Mouse (Mus musculus) gastrocnemius, postnatal 36 days (tissue): ENCODE results near the gene Eif2ak4. TPM values are rescaled to one million over a fixed set of nuclear protein-coding genes. Genes with fewer than 3 reads are reported as not detected.

ENCODE experiments used
- DNase-seq, 2 experiments: peaks; one replicate each; pipeline ENCODE4 v3.0.0; 2022
- intact Hi-C: fragments of 180-260 bp; cut with DNase I; formaldehyde crosslinking; loops from one replicate; pipeline ENCODE4 v1.15.1; 2025
- total RNA-seq, 2 experiments: library from RNA; stranded (reverse); gene quantifications; 2 replicates each; pipeline ENCODE4 v1.2.3; 2021

The Eif2ak4 gene
- total RNA-seq, 2 experiments from 2014 or later: 3.9 to 4.2 TPM

- no peak for DNase-seq
- intact Hi-C loops: no loop called here
Observed at GRCm38 (mm10) chr2:118401834-118402727, 13.7 kb downstream of the Eif2ak4 start.

- no peak for DNase-seq
- intact Hi-C loops: no loop called here
Observed at GRCm38 (mm10) chr2:118404336-118404735, 15.9 kb downstream of the Eif2ak4 start.

- intact Hi-C loops: no loop called here
- no peak for DNase-seq
Observed at GRCm38 (mm10) chr2:118405568-118405967, 17.1 kb downstream of the Eif2ak4 start.

GRCm38 (mm10) chr2:118406811-118407210 lies 18.4 kb downstream of the Eif2ak4 start:
- intact Hi-C loops: no loop called here
- no peak for DNase-seq

GRCm38 (mm10) chr2:118408336-118408895 lies 20.0 kb downstream of the Eif2ak4 start:
- DNase-seq: no peak
- intact Hi-C loops: no loop called here

- intact Hi-C loops: no loop called here
- DNase-seq: no peak
Observed at GRCm38 (mm10) chr2:118412821-118413220, 24.4 kb downstream of the Eif2ak4 start.

GRCm38 (mm10) chr2:118415601-118416355 lies 27.4 kb downstream of the Eif2ak4 start:
- intact Hi-C loops: no loop called here
- no peak for DNase-seq

GRCm38 (mm10) chr2:118418076-118418475 lies 29.7 kb downstream of the Eif2ak4 start:
- no peak for DNase-seq
- intact Hi-C loops: no loop called here

- DNase-seq: no peak
- intact Hi-C loops: no loop called here
Observed at GRCm38 (mm10) chr2:118421951-118422350, 33.5 kb downstream of the Eif2ak4 start.

GRCm38 (mm10) chr2:118422385-118422784 lies 34.0 kb downstream of the Eif2ak4 start:
- intact Hi-C loops: no loop called here
- no peak for DNase-seq

- no peak for DNase-seq
- intact Hi-C loops: no loop called here
Observed at GRCm38 (mm10) chr2:118428296-118428695, 39.9 kb downstream of the Eif2ak4 start.

GRCm38 (mm10) chr2:118429297-118429696 lies 40.9 kb downstream of the Eif2ak4 start:
- intact Hi-C loops: no loop called here
- no peak for DNase-seq

- intact Hi-C loops: loop anchor here (2.0 kb wide), 1 partner anchor 168 kb away; no protein-coding TSS in a partner anchor
- DNase-seq: no peak
Observed at GRCm38 (mm10) chr2:118430630-118431029, 42.2 kb downstream of the Eif2ak4 start.

- intact Hi-C loops: loop anchor here (2.0 kb wide), 1 partner anchor 169 kb away; no protein-coding TSS in a partner anchor
- no peak for DNase-seq
Observed at GRCm38 (mm10) chr2:118431589-118431988, 43.2 kb downstream of the Eif2ak4 start.

- intact Hi-C loops: no loop called here
- DNase-seq: no peak
Observed at GRCm38 (mm10) chr2:118442172-118442571, 53.8 kb downstream of the Eif2ak4 start.

- intact Hi-C loops: no loop called here
- DNase-seq: no peak
Observed at GRCm38 (mm10) chr2:118442723-118443122, 54.3 kb downstream of the Eif2ak4 start.

GRCm38 (mm10) chr2:118445696-118446674 lies 57.6 kb downstream of the Eif2ak4 start:
- no peak for DNase-seq
- intact Hi-C loops: no loop called here

- DNase-seq: no peak
Observed at GRCm38 (mm10) chr2:118448181-118448580, 59.8 kb downstream of the Eif2ak4 start.

GRCm38 (mm10) chr2:118451056-118451455 lies 62.6 kb downstream of the Eif2ak4 start:
- intact Hi-C loops: no loop called here

More at GRCm38 (mm10) chr2:118448181-118448580, 59.8 kb downstream of the Eif2ak4 start:
- intact Hi-C loops: no loop called here

GRCm38 (mm10) chr2:118457029-118457428 lies 68.6 kb downstream of the Eif2ak4 start:
- intact Hi-C loops: no loop called here
- no peak for DNase-seq

More at GRCm38 (mm10) chr2:118451056-118451455, 62.6 kb downstream of the Eif2ak4 start:
- DNase-seq: no peak
